Mouse (Mus musculus): ENCODE results near the gene Ppp1r1b. TPM values are rescaled to one million over a fixed set of nuclear protein-coding genes. Genes with fewer than 3 reads are reported as not detected.
"Not testable (repeated sequence)": the region's sequence is repeated elsewhere in the genome, so short reads cannot be mapped to it uniquely, and the experiment has no call there.

Ppp1r1b gene
- polyA plus RNA-seq, 2 experiments = 2.9 to 3.6 TPM

GRCm38 (mm10) chr11:98381651-98382050 lies 33.4 kb downstream of the Ppp1r1b start:
- DNase-seq (ENCODE audit: low spot score) = no peak
- Histone ChIP-seq H3K27me3 (ENCODE audit: control insufficient read depth, insufficient read depth, low read length) (peaks cover 21% of the 10 kb centered on the region; the same call in 1 of the 2 replicates), H3K27ac (replicated peaks; ENCODE audit: low read depth, low read length) (no peak overlapping the region), H3K4me2 (replicated peaks; ENCODE audit: low read depth, low read length, severe bottlenecking) (no peak overlapping the region), H3K4me1 (ENCODE audit: control insufficient read depth, insufficient read depth, low read length) (no peaks in the 10 kb centered on the region), H3K36me3 (ENCODE audit: control insufficient read depth, insufficient read depth, low read length) (peaks cover 41% of the 10 kb centered on the region), H3K4me3 (replicated peaks; ENCODE audit: low read length) (no peak overlapping the region), H3K9me3 (ENCODE audit: control insufficient read depth, low read length) (no peaks in the 10 kb centered on the region), H3K9ac (ENCODE audit: low read depth, low read length, severe bottlenecking) (no peak overlapping the region)
- ATAC-seq (ENCODE audit: low FRiP score, low read depth) = no peak
- WGBS = 100% methylated on average over 2 of the region's 2 CpGs
- no peak for TF ChIP-seq POLR2A (IDR thresholded peaks at IDR 0.05; ENCODE audit: borderline replicate concordance, extremely low read depth, insufficient read depth, insufficient read length)

- not testable (repeated sequence) for H3K4me3 ChIP-seq (replicated peaks; ENCODE audit: low read length); DNase-seq (ENCODE audit: low spot score); ATAC-seq (ENCODE audit: low FRiP score, low read depth); H3K4me1 ChIP-seq (ENCODE audit: control insufficient read depth, insufficient read depth, low read length); H3K9me3 ChIP-seq (ENCODE audit: control insufficient read depth, low read length); H3K9ac ChIP-seq (ENCODE audit: low read depth, low read length, severe bottlenecking); H3K27ac ChIP-seq (replicated peaks; ENCODE audit: low read depth, low read length); H3K4me2 ChIP-seq (replicated peaks; ENCODE audit: low read depth, low read length, severe bottlenecking)
- Histone ChIP-seq H3K27me3 (ENCODE audit: control insufficient read depth, insufficient read depth, low read length) (peaks cover 29% of the 10 kb centered on the region), H3K36me3 (ENCODE audit: control insufficient read depth, insufficient read depth, low read length) (peaks cover 34% of the 10 kb centered on the region)
- 38% methylated on average over 2 of the region's 2 CpGs for WGBS
Measured at GRCm38 (mm10) chr11:98382405-98382804, 34.2 kb downstream of the Ppp1r1b start.

DNA sequence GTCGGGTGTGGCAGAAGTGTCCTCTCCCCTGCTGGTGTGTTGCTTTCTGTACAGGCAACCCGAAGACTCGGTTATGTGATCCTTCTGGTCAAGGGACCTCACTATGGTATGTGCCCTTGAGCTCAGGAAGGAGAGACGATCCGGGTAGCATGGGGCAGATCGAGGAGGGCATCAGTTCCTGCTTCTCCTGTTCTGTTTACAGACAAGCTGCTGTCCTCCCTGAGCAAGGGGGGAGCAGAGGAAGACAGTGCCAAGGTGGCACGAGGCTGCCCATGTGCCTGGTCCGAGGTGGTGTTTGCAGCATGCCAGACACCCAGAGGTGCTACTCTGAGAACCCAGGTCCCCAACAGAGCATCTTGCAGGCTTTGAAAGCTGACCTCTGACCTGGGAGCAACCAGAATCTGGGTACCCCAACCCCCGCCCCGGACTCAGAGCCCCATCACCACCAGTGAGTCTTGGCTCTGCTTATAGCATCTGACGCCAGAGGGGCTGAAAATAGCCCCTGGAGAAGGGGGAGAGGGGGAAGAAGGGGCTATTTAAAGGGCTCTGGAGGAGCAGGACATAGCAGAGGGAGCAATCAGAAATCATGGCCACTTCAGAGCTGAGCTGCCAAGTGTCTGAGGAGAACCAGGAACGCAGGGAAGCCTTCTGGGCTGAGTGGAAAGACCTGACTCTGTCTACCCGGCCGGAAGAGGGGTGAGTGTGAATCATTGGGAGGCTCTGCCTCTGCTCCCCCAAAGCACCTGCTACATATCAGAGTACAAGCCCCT lies 35.2 kb downstream of the Ppp1r1b start, which contains the start of gene Tcap:
Gene Tcap, plus strand, starts transcription at position 551 of the 770 bp plus-strand sequence.
- Histone ChIP-seq H3K4me1 (ENCODE audit: control insufficient read depth, insufficient read depth, low read length) (no peaks in the 10 kb centered on the region; the same call in 1 of the 2 replicates), H3K9me3 (ENCODE audit: control insufficient read depth, low read length) (no peaks in the 10 kb centered on the region), H3K4me2 (replicated peaks; ENCODE audit: low read depth, low read length, severe bottlenecking) (no peak within 1 kb of the TSS), H3K27me3 (ENCODE audit: control insufficient read depth, insufficient read depth, low read length) (peaks cover 39% of the 10 kb centered on the region), H3K4me3 (replicated peaks; ENCODE audit: low read length) (no peak within 1 kb of the TSS), H3K9ac (ENCODE audit: low read depth, low read length, severe bottlenecking) (no peak within 1 kb of the TSS), H3K36me3 (ENCODE audit: control insufficient read depth, insufficient read depth, low read length) (peaks cover 23% of the 10 kb centered on the region), H3K27ac (replicated peaks; ENCODE audit: low read depth, low read length) (no peak within 1 kb of the TSS)
- no peak for TF ChIP-seq POLR2A (IDR thresholded peaks at IDR 0.05; ENCODE audit: borderline replicate concordance, extremely low read depth, insufficient read depth, insufficient read length)
- 47% methylated on average over 14 of the region's 14 CpGs for WGBS
- ATAC-seq (ENCODE audit: low FRiP score, low read depth) (no peak), DNase-seq (ENCODE audit: low spot score) (no peak)

- Histone ChIP-seq H3K9ac (ENCODE audit: low read depth, low read length, severe bottlenecking) (no peak overlapping the region), H3K4me2 (replicated peaks; ENCODE audit: low read depth, low read length, severe bottlenecking) (no peak overlapping the region), H3K27me3 (ENCODE audit: control insufficient read depth, insufficient read depth, low read length) (peaks cover 42% of the 10 kb centered on the region), H3K36me3 (ENCODE audit: control insufficient read depth, insufficient read depth, low read length) (peaks cover 15% of the 10 kb centered on the region), H3K4me1 (ENCODE audit: control insufficient read depth, insufficient read depth, low read length) (no peaks in the 10 kb centered on the region; the same call in 1 of the 2 replicates), H3K27ac (replicated peaks; ENCODE audit: low read depth, low read length) (no peak overlapping the region), H3K9me3 (ENCODE audit: control insufficient read depth, low read length) (no peaks in the 10 kb centered on the region), H3K4me3 (replicated peaks; ENCODE audit: low read length) (no peak overlapping the region)
- WGBS = 70% methylated on average over 20 of the region's 20 CpGs
- TF ChIP-seq POLR2A (IDR thresholded peaks at IDR 0.05; ENCODE audit: borderline replicate concordance, extremely low read depth, insufficient read depth, insufficient read length) = no peak
- DNase-seq (ENCODE audit: low spot score) (no peak), ATAC-seq (ENCODE audit: low FRiP score, low read depth) (no peak)
Measured at GRCm38 (mm10) chr11:98384216-98384615, 36.0 kb downstream of the Ppp1r1b start.

GRCm38 (mm10) chr11:98384721-98385637 lies 36.8 kb downstream of the Ppp1r1b start:
- ATAC-seq (ENCODE audit: low FRiP score, low read depth) (no peak), DNase-seq (ENCODE audit: low spot score) (no peak)
- peaks cover 8% of the 10 kb centered on the region for H3K36me3 ChIP-seq (ENCODE audit: control insufficient read depth, insufficient read depth, low read length)
- 60% methylated on average over 8 of the region's 8 CpGs for WGBS
- no peak for TF ChIP-seq POLR2A (IDR thresholded peaks at IDR 0.05; ENCODE audit: borderline replicate concordance, extremely low read depth, insufficient read depth, insufficient read length)
- no peak overlapping the region for H3K4me3 ChIP-seq (replicated peaks; ENCODE audit: low read length)
- no peak overlapping the region for H3K9ac ChIP-seq (ENCODE audit: low read depth, low read length, severe bottlenecking)
- H3K9me3 ChIP-seq (ENCODE audit: control insufficient read depth, low read length) = no peaks in the 10 kb centered on the region
- no peaks in the 10 kb centered on the region; the same call in 1 of the 2 replicates for H3K4me1 ChIP-seq (ENCODE audit: control insufficient read depth, insufficient read depth, low read length)
- H3K4me2 ChIP-seq (replicated peaks; ENCODE audit: low read depth, low read length, severe bottlenecking) = no peak overlapping the region
- H3K27ac ChIP-seq (replicated peaks; ENCODE audit: low read depth, low read length) = no peak overlapping the region
- H3K27me3 ChIP-seq (ENCODE audit: control insufficient read depth, insufficient read depth, low read length) = peaks cover 42% of the 10 kb centered on the region
